Mouse (Mus musculus) frontal cortex, postnatal 36 days (tissue): Measurements from ENCODE around the gene Ppp1r12c.

Experiments
- DNase-seq, 2 experiments: peaks; one replicate each; pipeline ENCODE4 v3.0.0; 2022; ENCODE audit warnings: low spot score in 2 of 2

Ppp1r12c gene

DNA sequence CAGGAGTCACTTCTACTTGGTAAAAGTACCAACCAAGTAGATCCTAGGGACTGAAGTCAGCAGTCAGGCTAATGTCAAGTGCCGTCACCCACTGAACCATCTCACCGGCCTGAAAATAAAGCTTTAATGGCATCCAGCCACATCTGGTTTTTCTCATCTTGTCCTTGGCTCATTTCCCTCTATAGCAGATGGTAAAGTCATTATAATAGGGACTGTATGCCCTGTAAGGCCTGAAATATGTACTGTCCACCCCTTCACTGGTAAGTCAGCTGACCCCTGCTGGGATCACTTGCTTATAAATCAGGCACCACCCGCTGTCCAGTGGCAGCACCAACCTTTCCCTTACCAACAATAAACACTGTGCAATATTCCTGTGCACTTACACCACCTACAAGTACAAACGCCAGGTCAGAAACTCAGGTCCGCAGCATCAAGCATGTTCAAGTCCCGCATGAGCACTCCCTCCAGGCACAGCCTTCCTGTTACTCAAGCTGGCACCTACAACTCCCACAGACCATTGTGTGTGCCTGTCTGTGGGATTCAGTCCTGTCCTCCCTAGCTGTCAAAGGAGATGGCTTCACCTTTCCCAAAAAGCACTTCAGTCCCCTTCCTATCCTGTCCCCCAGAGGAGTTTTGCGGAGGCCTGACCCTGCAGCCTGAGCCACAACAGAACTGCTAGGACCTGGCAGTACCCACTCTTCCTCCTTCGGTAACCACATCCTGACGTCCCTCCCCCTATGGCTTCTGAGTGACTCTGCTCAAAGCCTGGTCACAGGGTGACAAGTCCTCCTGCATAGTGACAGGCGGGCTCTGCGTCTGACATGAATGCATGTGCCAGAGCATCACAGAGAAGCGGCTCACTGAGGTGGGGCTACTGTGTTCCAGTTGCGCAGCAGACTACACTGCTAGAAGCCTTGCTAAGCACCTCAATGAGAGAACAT lies 8.9 kb downstream of the Ppp1r12c start:
- no peak for DNase-seq

DNA sequence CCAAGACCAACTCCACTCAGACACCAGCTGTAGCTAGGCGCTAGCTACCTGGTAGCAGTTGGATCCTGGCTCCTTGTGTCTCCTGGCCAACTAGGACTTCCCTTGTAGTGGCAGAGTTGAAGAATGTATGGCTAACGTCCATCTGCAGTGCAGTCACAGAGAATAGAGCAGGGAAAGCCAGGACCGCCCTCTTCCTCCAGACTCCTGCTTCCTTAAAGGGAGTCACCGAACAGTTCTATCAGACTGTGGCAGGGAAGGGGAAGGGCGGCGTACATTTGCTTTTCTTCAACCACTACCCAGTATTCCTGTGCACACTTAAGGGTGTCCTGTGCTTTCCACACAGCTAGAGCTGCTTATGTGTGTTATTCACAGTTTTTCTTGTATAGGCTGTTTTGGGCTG lies 10.2 kb downstream of the Ppp1r12c start:
- DNase-seq = no peak

DNA sequence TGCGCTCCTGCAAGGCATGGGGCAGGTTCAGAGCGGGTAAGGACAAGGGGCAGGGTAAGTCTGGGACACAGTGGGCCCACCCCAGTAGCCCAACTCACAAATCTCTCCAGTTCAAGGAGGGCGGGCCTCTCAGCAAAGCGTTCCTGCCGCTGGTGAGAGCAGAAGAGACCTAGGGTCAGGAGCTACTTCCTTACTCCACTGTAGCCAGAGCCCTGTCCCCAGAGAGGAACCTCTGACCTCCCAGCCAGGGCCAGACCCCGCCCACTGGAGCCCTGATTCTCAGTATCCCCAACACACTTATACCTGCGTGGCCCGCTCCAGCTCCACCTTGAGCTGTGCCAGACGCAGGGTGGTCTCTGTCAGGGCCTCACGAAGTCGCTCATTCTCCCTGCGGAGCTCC lies 19.2 kb downstream of the Ppp1r12c start:
- no peak for DNase-seq

DNA sequence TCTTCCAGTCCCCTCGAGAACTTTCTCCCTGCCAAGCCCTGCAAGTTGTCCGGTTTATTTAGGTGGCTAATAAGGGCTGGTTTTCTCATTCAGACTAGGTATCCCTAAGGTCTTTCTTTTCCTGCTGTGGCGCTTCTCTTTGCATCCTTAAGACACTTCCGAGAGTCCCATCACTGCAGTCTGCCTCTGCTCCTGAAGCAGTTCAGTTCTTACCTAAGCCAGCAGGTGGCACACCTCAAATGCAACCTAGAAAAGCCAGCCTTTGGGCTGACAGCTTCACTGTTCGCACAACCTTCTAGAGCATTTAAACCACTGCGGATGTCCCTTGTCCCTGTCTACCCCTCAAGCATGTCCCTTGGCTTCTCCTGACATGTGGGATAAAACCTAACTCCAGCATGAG lies 21.8 kb downstream of the Ppp1r12c start:
- DNase-seq = peak in 1 of 2 experiments; percentile 55

DNA sequence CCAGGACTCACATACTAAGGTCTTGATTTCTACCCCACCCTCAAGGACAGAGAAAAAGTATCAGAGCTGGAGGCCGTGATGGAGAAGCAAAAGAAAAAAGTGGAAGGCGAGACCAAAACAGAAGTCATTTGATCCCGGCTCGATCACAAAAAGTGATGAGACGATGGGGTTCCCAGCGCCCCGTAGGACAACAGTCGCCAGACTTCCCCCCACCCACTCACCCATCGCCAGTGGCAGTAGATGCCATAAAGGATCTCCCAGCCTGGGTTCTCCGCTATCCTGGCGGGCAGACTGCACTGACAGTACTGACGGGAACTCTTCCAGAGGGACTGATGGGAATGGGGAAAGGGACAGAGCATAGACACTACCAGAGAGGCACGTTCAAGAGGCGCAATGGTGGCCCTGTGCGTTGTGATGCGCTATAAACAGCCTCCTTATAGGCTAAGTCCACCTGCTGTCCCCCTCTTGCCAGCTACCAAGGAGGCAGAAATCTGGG lies 22.6 kb downstream of the Ppp1r12c start:
- no peak for DNase-seq

DNA sequence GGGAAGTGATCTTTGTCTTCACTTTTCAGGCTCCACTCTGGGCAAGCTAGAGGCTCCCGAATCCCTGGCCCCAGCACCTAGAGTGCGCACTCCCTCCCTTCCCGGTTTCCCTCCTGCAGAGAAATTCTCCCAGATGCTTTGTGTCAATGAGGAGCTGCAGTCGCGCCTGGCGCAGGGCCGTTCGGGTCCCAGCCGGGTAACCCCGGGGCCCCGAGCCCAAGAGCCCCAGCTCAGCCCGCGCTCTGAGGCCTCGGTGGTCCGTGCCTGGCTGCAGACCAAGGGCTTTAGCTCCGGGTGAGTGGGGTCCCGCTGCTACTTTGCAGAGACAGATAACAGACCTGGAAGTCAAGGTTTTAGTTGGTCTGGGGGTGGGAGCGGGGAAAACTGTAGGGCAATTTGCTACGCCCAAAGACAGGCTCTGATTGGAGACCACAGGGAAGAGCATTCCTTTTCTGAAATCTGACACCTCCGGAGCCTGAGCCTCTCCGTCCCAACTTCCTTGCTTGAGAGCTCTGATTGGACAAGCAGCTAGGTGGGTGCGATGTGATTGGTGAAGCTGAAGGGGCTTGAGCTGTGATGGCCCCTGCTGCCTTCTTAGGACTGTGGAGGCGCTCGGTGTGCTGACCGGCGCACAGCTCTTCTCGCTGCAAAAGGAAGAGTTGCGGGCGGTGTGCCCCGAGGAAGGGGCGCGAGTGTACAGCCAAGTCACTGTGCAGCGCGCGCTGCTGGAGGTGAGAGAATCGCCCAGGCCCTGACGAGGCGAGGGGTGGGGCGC lies 23.3 kb downstream of the Ppp1r12c start:
- DNase-seq = peak; percentile 65 to 69

DNA sequence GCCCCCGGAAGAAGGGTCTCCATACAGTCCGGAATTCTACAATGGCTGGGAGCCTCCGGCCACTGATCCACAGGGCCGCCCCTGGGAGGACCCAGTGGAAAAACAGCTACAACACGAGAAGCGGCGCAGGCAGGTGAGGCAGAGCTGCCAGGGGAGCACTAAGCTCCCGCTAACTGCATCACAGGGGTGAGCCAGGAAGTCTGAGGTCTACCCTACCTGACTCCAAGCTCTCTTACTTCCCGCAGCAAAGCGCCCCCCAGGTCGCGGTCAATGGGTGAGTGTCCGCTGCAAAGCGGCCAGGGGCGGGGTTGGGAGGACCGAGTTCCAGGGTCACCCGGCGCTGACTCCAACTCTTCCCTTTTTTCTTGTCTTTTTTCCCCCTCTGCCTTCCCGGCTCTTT lies 27.5 kb downstream of the Ppp1r12c start:
- no peak for DNase-seq

DNA sequence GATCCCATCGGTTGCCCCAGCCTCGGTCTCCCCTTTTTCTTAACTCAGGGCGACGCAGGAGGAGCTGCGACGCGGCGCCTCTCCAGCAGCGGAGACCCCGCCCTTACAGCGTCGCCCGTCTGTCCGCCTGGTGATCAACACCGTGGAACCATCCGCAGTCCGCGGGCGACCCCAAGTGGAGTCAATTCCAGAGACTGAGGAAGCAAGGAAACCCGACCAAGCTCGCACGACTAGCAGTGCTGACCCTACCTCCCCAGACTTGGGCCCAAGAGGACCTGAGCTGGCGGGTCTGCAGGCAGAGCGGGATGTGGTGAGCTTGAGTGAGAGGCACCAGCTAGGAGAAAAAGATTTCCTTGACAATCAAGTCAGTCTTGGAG lies 30.3 kb downstream of the Ppp1r12c start:
- peak; percentile 88 to 92 for DNase-seq

DNA sequence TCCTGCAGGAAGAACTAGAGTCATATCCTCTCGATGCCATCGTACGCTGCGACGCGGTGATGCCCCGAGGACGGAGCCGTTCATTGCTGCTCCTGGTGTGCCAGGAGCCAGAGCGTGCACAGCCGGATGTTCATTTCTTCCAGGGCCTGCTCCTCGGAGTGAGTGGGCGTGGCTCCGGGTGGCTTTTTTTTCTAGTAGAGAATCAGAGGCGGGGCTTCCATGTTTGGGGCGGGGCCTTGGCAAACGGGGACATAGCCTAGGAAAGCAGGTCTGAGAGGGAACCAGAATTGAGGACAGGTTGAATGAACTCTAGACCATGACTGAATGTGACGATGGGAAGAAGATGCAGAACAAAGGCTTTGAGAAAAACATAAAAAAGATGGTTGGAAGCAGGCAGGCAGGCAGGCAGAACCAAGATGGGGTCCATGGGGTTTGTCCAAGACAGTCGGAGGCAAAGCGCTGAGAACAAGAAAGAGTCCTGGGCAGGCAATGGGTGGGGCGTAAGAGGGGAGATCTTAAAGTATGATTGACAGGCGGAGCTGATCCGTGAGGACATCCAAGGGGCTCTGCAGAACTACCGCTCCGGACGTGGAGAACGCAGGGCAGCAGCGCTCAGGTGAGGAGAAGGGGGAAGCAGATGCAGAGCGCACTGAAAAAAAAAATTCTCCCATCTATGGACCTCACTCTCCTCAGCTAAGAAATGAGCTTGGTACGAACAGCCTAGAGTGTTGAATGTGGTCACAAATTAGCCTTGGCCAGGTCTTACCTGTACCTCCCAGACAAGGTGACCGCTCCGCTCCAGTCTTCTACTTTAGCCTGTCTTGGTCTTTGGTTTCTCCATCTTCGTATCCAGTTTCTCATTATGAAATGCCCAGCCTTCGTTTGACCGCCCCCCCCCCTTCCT lies 31.0 kb downstream of the Ppp1r12c start:
- DNase-seq = peak in 1 of 2 experiments; percentile 54

DNA sequence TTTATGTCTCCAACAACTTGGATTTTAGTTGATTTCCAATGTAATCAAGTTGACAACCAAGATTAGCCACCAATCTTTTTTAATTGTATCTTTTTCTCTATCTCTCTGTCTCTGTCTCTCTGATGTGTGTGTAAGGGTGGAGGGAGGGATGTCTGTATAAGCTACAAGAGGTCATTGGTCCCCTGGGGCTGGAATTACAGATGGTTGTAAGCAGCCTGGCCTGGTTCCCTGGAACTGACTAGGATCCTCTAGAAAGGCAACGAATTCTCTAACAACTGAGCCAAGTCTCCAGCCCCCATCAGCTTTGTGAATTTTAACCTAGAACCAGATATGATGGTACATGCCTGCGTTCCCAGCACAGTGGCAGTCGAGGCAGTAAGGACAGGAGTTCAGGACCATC lies 33.7 kb downstream of the Ppp1r12c start:
- DNase-seq = no peak

DNA sequence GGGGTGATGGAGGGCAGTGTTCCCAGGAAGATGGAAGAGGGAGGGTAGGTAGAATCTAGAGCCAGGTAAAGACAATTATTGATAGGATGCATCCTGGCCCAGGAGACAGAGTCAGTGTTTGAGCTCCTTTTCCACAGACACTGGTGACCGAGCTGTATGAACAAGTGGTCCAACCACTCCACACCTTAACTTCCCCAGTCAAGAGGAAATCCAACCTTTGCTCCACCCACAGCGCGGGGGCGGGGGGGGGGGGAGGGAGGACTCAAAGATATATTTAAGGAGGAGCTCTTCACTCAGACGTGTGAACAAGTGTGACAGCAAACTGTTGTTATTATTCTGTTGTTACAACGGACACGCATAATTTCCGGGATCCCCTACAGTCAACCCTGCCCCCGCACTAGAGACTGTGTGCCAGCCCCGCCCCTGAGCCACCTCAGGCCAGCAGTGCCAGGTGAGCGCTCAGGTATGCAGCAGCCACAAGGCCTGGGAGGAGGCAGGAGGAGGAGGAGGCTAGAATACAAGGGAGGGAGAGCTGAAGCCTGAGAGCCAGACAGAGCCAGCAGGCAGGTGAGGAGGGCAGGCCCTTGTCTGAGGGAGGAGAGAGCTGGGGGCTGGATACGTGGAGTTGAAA lies 37.2 kb downstream of the Ppp1r12c start:
- no peak for DNase-seq

DNA sequence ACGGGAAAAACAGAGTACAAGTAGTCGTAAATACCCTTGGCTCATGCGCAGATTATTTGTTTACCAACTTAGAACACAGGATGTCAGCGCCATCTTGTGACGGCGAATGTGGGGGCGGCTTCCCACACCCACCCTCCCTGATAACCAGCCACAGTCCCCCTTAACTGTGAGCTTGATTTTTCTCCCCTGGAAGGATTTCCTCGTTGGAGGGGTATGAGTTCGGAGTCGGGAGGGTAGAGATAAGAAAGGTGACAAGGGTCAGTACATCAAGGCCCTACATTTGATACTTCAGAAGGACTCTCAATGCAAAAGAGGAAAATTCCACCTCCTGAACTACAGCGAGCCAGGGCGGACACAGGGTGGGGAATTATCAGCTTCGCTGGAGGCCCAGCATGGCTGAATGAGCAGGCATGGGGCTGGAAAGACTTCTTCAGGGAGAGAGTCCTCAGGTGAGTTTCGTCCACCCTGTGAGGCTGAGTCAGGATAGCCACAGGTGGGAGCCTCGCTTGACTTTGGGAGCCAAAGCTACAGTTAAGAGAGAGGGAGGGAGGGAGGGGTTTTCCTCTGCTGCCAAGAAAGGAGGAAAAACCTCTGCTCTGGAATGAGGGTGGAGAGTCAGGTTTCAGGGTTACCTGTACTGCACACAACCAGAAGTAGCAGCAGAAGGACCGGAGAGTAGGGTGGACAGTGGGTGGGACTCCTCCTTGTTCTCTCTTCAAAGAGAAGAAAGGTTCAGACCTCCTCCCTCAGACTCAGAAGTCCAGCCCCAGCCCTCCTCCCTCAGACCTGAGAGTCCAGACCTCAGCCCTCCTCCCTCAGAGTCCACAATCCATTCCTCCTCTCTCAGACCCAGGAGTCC lies 40.7 kb downstream of the Ppp1r12c start, which contains the start of gene Eps8l1:
Gene Eps8l1 (plus strand): TSS at position 99 of the 859 bp plus-strand sequence.
- DNase-seq = no peak

DNA sequence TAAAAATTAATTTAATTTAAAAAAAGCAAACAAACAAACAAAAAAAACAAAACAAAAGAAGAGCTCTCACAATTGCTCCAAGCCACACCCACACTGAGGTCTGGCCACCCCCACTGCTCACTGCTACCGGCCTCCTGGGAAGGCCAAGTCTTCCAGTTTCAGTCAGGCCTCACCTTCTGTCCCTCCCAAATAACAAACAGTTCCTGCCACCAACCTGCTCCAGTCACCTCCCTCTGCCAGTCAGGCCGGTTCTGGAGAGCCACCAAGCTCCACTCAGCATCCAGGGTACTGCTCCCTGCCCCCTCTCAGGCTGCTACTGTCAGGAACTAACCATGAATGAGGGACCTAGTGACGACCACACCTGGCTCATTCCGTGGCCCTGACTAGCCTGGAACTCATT lies 48.8 kb downstream of the Ppp1r12c start:
- DNase-seq = no peak

DNA sequence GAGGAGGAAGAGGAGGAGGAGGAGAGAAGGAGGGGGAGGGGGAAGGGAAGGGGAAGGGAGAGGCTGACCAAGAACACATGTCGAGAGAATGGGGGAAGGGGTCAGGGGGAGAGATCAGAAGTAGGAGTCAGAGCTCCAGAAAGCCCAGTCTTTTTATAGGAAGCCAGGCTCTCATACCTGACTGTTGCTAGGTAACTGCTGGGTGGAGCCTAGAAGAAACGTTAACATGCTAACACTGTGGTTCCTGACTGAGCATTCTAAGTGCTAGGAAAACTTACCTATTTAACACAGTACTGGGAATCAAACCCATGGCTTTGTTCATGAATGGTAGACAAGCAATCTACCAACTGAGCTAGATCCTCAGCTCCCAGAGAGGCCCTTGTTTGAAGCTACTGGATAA lies 52.3 kb downstream of the Ppp1r12c start:
- DNase-seq = no peak

DNA sequence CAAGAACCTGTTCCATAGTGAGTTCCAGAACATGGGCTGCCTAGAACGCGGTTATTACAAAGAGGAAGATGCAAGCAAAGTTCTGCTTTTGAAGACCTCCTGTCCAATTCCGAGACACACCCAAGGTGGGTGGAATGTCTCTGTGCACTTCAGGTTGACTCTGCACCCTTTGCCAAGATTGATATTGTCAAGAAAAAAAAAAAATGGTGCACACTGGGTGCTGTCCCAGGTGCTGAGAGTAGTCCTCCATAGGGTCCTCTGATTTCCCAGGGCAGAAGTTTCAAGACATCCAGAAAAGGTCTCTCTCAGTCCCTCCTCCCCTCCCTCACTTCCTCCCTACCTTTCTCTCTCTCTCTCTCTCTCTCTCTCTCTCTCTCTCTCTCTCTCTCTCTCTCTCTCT lies 53.0 kb downstream of the Ppp1r12c start:
- no peak for DNase-seq

DNA sequence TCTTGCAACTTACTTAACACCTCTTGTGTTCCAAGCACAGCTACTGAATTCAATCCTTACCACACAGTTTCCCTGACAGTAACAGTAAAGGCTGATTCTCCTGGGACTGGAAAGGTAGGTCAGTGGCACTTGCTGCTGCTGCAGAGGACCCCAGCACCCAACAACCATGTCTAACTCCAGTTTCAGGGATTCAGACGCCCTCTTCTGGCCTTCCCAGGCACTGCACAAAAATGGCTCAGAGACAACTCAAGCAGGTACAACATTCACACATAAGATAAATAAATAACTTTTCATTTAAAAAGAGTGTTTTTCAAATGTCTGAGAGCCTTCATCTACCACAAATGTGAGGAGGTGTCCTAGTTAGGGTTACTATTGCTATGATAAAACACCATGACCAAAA lies 54.3 kb downstream of the Ppp1r12c start:
- DNase-seq = peak in 1 of 2 experiments; percentile 6

DNA sequence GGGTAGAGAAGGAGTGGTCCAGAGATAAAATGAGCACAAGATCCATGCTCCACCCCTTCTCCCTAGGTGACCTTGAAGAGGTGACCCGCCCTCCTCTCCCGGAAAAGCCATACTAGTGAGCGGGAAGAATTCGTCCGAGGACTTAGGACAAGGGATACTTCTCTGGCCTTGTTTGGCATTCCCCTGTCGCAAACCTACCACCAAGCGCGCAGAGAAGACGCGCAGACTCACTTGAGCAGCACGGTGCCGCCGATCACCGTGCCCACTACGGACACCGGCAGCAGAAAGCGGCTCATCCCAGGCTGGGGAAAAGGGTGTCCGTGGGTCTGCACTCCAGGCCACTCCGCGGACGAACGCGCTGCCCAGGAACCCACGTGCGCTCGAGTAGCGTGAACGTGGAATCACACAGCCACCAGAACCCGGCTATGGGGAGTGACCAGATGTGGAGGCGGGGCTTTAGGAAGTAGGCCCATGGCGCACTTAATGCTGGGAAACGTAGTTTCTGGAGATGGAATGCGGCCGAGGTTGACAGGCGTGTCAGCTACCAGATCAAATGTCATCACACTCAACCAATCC lies 56.2 kb downstream of the Ppp1r12c start, which contains the start of gene Rdh13:
Gene Rdh13 (minus strand): TSS at position 434 of the 576 bp plus-strand sequence.
- peak; percentile 90 to 93 for DNase-seq

DNA sequence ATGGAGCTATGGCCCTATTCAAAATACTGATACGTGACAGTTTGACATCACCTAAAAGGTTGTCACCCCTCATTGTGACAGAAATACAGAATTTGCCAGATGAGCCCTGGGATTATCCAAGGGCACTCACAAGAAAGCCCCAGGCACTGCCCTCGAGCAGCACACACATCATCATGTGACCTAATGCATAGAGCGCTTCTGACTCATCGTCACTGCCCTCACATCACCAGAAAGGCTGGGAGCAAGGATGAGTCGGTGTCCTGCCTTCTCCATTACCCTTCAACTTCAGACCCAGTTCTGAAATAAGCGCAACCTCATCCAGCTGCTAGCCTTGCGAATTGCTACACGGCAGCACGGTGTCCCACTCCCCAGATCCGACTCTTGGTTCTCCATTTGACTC lies 60.9 kb downstream of the Ppp1r12c start:
- DNase-seq = no peak

DNA sequence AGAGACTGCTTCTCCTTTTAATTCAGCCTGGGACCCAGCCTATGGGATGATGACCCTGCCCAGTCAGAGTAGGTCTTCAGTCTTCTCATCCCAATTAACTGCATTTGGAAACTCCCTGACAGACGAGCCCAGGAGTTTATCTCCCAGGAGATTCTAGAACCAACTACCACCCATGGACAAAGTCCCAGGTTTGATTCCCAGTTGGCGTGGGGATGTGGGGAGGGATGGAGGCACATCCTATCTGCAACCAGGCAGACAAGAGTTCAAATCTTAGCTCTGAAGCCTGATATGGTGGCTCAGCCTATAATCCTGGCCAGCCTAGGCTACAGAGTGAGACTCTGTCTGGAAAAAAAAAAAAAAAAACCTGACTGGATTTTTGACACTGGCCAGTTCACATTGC lies 63.8 kb downstream of the Ppp1r12c start:
- no peak for DNase-seq

DNA sequence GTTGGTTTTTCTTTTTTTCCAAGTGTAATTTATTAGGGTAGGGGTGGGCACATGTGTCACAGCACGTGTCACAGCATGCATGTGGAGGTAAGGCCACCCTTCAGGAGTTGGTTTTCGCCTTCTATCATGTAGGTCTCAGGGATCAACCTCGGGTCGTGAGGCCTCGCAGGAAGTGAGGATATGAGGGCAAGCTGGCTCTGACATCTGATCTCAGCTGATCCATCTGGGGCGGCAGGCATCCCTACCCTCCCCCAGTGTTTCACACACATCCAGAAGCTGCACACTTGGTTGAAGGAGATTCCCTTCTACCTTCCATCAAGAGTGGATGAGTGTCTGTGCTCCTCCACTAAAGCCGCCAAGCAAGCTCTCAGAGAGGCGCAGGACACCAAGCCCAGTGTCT lies 69.5 kb downstream of the Ppp1r12c start:
- DNase-seq = no peak
